Comparison of ENCODE assay signal across 24 mouse cellular contexts in the genomic region with DNA sequence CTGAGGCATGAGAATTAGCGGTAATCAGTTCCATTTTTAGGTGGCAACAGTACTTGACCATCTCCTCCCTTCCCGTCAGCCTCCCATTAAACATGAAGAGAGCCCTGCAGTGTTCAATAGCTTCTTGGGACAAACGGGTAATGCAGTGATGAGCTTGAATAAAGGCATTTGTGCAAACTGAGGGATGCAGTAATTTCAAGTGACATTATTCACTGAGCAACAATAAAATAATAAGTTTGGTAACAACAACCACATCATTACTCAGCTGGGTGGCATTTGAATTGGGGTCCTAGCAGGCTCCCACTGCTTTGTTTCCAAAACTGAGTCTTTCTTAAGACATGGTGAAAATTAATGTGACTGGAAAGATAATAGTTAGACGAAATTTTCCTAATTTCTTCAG.
"Had no signal": no experiment of that assay in that cellular context is flagged by ENCODE, and none has a peak within 500 bp of the region (broad histone marks: within the 10 kb centered on the region; RNA-seq: fewer than 3 reads in every experiment).

No protein-coding gene starts in this region.

- ATAC-seq: liver, embryonic 12.5 days had no signal

- H3K4me1 ChIP-seq: limb, embryonic 10.5 days; limb, embryonic 13.5 days; liver, embryonic 12.5 days; liver, embryonic 15.5 days; lung, embryonic 15.5 days; neural tube, embryonic 12.5 days had no signal

- DNase-seq: kidney, adult 18-20 months; kidney, adult 9 months; kidney, postnatal 14 days; kidney, postnatal 4 days; layer of hippocampus, postnatal 36 days; liver; lung, adult 18-20 months; lung, postnatal 10 days; lung, postnatal 4 days; midbrain, embryonic 14.5 days; right cerebral cortex, adult 18-20 months; right cerebral cortex, postnatal 14 days; right cerebral cortex, postnatal 4 days; thymus, adult 2 months; thymus, postnatal 14 days; thymus, postnatal 4 days had no signal

- H3K36me3 ChIP-seq: limb, embryonic 10.5 days; limb, embryonic 13.5 days; liver, embryonic 12.5 days; liver, embryonic 15.5 days; lung, embryonic 15.5 days; neural tube, embryonic 12.5 days had no signal

- H3K27ac ChIP-seq: limb, embryonic 10.5 days; limb, embryonic 13.5 days; liver, embryonic 12.5 days; liver, embryonic 15.5 days; lung, embryonic 15.5 days; neural tube, embryonic 12.5 days; stomach, postnatal 0 days had no signal

- H3K4me2 ChIP-seq: limb, embryonic 13.5 days; liver, embryonic 12.5 days; liver, embryonic 15.5 days; lung, embryonic 15.5 days; midbrain, embryonic 11.5 days; neural tube, embryonic 12.5 days had no signal

- H3K9me3 ChIP-seq: limb, embryonic 10.5 days; limb, embryonic 13.5 days; liver, embryonic 12.5 days; liver, embryonic 15.5 days; lung, embryonic 15.5 days; neural tube, embryonic 12.5 days had no signal

- H3K27me3 ChIP-seq: limb, embryonic 13.5 days; liver, embryonic 12.5 days; liver, embryonic 15.5 days; lung, embryonic 15.5 days; neural tube, embryonic 12.5 days had no signal

- H3K4me3 ChIP-seq: limb, embryonic 10.5 days; limb, embryonic 13.5 days; liver, embryonic 12.5 days; liver, embryonic 15.5 days; lung, embryonic 15.5 days; neural tube, embryonic 12.5 days had no signal

- H3K9ac ChIP-seq: limb, embryonic 13.5 days; liver, embryonic 12.5 days; liver, embryonic 15.5 days; lung, embryonic 15.5 days; neural tube, embryonic 12.5 days had no signal
